Mouse (Mus musculus) gastrocnemius, postnatal 14 days (tissue): ENCODE results near the gene Ttf1. TPM values are rescaled to one million over a fixed set of nuclear protein-coding genes. Genes with fewer than 3 reads are reported as not detected.

Source experiments
- DNase-seq: peaks from one replicate; pipeline ENCODE4 v3.0.0; 2021; ENCODE audit warnings: mixed read lengths
- intact Hi-C: fragments of 180-260 bp; cut with DNase I; formaldehyde crosslinking; loops from one replicate; pipeline ENCODE4 v1.15.1; 2025; ENCODE audit warnings: low total_unique reads
- long read RNA-seq, 2 experiments: library from polyadenylated mRNA; stranded (forward); transcript quantifications; one replicate each; pipeline ENCODE4 v2.0.0; 2021
- total RNA-seq, 2 experiments: library from RNA; stranded (reverse); gene quantifications; 2 replicates each; pipeline ENCODE4 v1.2.3; 2021

Ttf1 gene
- 1 to 10 TPM; 3.2 to 3.5 TPM for total RNA-seq
- long read RNA-seq, experiment 1, partial matches to known transcripts = 0 of 1 reads
- long read RNA-seq, experiment 1, other reads (novel, unspliced or antisense) = 1 of 1 reads
- long read RNA-seq, experiment 2, full-length matches to known transcripts = 1 of 4 reads
- long read RNA-seq, experiment 2, partial matches to known transcripts = 1 of 4 reads
- long read RNA-seq, experiment 2, other reads (novel, unspliced or antisense) = 2 of 4 reads

DNA sequence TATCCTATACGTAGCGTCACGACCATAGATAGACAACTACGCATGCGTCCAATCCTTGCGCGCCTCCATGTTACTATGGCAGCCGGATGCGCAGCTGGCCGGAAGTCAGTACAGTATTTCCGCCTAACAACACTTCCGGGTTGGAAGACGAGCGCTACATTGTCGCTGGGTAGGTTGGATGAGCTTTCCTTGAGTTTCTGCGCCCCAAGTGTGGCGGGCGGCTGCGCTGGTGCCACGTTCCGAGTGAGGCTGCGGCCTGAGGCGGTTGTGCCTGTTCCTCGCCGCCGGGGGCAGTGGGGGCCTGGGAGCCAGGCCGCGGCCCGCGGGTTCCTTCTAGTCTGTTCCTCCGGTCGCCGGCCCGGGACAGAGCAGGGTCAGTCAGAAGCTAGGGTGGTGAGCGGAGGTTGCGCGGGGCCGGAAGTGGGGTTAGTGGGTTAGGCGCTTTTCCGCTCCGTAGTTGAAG lies at the start of gene Ttf1:
Gene Ttf1, plus strand, starts transcription at position 128 of the 463 bp plus-strand sequence.
- peak; percentile 88 for DNase-seq
- intact Hi-C loops = no loop called here

DNA sequence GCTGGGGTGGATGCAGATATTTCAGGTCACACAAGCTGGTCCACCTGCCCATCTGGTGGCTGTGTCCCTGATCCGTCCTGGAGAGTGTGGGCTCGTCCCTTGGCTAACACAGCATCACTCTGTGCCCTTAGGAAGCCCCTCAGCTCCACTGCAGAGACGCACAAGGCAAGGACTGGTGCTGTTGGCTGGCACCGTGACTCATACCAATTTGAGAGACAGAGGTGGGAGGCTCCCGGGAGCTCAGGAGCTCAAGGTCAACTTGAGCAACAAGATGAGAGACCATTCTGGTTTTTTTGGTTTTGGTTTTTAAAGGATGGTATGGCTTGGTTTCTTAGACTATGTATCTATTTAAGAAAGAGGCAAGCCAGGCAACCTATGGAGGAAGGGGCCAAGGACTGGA lies 47.5 kb upstream of the Ttf1 start:
- intact Hi-C loops = no loop called here
- no peak for DNase-seq

DNA sequence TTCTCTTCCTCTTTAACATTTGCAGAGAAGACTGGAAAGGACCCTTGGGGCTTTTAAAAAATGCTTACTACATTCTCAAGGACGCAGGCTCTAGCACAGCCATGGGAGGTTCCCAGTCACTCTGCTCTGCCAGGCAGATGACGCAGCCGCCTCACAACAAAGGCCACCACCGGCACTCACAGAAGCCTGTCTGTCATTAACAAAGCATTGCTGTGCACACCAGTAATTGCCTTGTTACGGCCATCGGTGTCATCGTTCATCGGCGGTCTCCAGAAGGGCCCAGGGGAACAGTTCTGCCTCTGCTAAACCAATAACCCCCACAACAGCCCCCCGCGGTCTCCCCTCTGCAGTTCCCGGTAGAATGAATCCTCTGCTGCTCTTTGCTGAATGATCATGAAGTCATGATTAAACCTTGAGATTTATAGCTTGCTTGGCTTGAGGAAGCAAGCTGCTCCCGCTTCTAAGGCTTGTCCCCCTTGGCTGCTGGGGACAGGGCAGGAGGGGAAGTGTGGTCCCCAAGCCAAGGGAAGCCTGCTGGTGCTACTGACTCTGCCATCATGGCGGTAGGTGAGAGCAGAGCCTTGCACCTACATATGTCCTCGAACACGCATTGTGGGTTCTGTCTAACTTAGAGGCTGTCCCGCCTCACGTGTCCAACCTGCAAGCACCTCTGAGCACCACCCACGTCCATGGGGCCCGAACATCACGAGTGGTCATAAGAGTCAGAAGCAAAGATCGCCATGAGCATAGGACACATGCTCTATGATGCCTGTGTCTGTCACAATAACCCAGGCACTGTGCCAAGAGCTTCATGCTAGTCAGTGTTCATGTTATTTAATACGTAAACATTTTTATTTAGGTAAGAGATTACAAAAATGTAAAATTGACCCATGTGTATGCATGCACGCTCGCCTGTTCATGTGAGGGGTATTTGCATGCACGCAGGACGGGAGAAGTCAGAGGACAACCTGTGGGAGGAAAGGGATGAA lies 43.2 kb upstream of the Ttf1 start:
- intact Hi-C loops = no loop called here
- DNase-seq = no peak

DNA sequence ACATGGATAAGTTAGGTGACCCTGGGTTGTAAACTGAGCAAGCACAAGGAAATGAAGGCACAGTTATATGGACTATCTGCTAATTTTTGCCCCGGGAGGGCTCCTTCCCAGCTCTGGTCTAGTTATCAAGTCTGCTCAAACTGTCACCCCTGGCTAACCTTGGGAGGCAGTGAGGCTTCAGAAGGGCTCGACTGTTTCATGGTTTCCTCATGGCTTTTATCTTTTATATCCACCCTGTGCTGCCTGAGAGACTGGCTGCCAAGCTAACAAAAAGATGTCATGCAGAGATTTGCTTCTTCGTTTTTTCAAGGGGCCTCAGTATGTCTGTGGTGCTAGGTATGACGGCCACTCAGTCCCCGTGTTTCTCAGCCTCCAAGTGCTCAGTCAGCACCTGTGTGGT lies 41.4 kb upstream of the Ttf1 start:
- DNase-seq = no peak
- intact Hi-C loops = no loop called here

DNA sequence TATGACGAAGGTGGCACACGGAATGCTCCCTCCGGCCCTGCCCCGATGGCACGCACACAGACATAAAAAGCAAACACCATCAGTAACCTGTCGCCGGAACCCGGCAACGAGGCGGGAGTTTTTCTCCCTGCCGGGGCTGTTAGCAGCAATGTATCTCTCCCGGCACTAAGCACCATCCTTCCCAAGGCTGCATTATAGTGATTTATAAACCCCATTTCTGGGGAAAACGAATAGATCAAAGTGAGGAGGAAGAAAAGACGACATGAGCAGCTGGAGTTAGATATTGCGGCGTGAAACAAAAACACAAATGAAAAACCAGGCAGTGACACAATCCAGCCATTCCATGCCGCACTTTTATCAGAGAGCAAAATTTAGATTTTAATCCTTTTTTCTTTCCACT lies 39.0 kb upstream of the Ttf1 start:
- intact Hi-C loops = no loop called here

DNA sequence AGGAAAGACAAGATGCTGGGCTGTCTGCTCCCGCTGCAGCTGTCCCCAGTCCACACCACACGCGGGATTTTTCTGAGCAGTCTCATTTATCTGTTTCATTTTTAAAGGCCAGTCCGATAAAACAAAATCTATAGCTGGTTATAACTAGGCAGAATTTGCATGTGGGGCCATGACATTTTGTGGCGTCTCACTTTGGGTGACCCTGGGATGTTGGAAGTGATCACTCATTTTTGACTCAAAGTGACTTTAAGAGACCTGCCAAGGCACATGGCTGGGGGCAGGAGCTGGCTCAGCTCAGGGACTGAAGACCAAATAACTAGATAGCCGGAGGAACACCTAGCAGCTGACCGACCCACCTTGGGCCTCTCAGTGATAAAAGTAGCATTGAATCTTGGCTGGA lies 37.1 kb upstream of the Ttf1 start:
- intact Hi-C loops = no loop called here
- no peak for DNase-seq

More for the DNA sequence above, 39.0 kb upstream of the Ttf1 start:
- DNase-seq = no peak

DNA sequence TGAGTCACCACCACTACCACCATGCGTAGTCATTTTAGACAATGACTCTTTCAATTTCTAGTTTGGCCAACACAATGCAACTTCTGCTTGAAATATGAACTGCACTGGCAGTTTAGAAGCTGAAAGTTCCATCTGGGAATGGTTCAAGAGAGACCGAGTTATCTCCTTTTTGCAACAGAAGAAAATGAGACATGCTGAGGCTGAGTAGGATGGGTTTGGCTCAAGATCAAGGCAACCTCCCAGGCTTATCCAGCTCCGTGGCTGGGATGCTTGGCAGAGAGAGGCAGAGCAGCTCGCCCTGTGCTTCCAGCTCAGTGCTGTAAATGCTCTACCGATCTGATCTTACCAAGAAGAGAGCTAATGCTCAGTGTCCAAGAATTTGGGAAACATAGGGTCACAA lies 34.8 kb upstream of the Ttf1 start:
- intact Hi-C loops = no loop called here
- DNase-seq = no peak

DNA sequence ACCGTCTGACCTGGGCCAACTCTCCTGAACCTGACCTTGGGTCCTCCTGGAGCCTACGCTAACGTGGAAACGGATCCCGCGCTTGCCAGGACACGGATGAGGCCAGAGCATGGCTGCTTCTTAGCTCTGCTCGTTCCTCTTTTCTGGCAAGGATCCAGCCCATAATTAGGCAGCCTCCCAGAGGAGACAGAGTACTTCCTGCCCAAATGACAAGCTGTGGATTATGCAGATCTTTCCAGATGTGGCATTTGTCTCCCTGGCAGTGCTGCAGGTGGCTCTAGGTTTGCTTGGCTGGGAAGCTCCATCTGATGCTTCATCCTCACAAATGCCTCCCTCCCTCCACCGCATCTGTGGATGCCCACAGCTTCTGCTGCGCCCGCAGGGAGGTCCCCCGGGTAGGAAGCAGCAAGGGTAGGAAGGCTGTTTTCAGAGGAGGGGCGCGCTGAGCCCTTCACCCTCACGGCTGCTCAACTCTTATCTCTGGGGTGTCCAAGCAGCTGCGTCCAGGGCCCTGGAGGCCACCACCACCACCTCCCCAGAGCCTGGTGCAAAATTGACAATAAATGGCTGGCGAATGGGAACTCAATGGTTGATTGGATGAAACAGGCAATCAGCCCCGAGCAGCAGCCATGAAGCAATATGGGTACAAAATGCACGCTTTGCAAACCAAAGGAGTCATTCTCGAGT lies 29.9 kb upstream of the Ttf1 start:
- intact Hi-C loops = no loop called here
- no peak for DNase-seq

DNA sequence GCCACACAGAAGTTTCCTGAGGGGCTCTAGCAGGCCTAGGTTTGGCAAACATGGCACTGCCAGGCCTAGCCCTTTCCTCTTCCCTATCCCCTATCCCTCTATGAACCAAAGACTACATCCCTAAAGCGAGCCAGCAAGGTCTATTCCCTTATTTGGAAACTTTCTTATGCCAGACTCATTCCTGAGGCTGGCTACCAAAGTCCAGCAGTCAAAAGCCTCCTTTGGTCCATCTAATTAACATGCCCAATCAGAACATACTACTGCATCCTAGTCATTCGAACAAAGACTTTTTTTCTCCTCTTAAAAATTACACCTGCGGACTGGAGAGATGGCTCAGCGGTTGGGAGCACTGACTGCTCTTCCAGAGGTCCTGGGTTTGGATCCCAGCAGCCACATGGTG lies 28.1 kb upstream of the Ttf1 start:
- no peak for DNase-seq
- intact Hi-C loops = no loop called here

DNA sequence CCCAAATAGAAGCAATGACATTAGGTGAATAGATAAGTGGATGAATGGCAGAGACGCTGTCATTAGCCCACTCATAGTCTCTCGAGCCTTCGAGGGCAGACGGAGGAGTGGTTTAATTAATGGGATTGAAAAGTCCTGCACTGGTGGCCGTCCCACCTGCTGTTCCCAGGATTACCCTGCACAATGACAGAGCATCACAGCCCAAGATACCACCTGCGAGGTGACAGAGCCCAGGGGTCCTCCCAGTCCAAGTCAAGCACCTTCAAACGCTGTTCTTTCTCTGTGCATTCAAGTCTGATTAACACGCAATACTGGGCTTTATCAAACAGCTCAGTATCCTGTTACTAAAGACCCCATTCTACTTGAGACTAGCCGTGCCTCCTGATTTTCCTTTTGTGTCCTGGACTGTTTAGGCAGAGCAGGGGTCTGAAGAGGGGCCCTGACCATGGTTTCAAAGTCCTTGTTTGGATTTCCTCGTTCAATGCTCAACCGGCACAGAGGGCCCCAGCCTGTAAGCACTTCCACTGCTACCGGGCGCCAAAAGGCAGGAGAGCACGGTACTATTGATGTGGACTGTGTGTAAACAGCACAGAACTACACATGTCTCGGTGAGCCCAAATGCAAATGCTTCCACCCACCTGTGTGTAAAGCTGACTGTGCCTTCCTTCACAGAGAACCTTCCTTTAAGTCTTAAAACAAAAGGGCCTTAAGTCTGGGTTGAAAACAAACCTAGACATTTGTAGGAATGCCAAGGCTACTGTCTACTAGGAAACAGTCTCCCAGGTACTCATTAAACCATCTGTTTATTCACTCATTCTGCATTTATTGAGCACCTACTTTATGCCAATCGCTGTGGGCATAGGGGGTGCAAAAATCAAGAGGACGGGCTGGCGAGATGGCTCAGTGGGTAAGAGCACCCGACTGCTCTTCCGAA lies 25.3 kb upstream of the Ttf1 start:
- no peak for DNase-seq
- intact Hi-C loops = no loop called here

DNA sequence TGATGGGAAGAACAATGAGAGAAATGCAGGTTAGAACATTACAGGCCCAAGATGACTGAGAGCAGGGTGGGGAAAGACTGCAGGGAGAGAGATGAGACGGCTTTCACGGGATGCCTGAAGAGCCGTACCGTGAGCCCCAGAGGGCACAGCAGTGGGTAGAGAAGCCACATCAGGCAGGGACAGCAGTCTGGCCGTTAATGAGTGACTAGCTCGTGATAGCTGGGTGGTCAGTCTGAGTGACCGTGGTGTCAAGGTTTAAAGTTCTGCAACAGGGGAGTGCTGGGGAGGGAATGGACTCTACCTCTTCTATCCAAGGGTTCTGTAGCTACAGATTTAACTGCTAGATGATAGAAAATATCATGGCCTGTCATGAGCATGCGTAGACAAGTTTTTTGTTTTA lies 24.4 kb upstream of the Ttf1 start:
- intact Hi-C loops = no loop called here
- no peak for DNase-seq

DNA sequence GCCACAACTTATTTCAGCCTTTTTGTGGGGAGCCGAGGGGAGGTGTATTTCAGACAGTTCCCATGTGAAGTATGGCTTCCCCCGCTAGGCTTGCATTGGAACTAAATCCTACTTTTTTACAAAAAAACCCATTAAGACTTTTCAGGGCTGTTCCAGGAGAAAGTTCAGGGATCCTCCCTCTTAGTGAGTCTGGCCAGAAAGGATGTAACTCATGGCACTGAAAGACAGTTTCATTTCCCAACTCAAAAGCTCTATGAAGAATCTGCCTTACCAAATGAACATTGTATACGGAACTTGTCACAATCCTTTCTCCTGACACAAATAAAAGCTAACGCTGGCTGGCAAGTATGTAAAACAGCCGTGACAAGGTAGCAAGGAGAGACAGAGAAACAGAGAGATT lies 20.3 kb upstream of the Ttf1 start:
- intact Hi-C loops = no loop called here
- no peak for DNase-seq

DNA sequence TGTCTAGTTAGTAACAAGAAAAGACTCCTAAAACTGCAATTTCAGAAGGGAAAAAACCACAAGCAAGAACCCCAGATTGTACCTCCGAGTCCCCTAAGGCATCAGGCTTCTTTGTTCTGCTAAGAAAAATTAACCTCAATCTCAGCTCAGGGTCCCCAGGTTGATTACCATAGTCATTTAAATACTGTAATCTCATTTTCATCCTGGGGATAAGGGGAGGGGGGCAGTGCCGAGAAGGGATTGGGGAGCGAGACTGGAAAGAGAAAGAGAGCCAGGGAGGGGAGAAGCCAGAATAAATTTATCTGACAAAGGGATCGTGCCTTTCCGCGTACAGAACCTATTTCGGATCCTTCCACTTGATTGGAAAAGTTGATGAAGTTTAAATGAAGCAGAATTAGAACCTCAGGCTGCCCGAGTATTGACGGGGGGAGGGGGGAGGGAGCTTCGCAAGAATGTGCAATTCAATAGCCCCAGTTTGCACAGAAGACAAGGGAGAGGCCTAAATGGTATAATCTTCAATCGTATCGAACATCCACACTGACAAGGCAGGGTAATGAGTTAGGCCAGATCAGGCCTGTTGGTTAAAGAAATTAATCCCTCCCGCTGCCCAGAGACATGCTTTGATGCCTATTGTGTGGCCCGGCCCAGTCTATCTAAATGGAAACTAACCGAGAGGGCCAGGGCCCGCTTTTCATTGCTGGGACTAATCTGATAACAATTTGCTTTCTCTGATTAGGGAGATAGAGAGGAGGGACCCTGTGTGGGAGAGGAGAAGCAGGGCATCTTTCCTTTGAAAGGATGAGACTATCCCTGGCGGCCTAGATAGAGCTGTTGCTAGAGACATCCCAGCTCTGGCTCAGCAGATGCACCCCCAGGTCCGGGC lies 19.2 kb upstream of the Ttf1 start:
- intact Hi-C loops = no loop called here
- no peak for DNase-seq

DNA sequence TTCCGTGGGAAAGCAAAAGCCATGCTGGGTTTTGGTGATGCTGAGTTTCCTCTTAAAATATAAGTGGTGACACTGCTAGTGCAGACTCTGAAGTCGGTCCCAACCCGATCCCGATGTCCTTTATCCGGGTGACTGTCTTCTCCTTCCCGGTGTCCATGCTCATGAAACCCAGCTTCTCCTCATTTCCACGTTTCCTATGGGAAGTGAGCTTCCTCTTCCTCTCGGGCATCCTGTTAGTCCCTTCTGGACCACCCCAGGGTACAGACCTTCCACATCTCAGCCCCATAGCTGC lies 18.6 kb upstream of the Ttf1 start:
- intact Hi-C loops = no loop called here
- no peak for DNase-seq

DNA sequence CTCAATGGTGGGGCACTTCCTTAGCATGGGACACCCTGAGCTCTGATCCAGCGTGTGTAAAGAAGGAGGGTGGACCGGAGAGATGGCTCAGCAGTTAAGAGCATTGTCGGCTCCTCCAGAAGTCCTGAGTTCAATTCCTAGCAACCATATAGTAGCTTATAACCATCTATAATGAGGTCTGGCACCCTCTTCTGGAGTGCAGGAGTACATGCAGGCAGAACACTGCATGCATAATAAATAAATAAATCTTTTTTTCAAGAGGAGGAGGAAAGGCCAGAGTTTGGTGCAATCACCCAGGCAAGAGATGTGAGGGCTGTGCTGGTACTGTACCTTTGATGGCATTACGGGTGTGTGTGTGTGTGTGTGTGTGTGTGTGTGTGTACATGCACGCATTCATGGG lies 17.9 kb upstream of the Ttf1 start:
- no peak for DNase-seq
- intact Hi-C loops = no loop called here

DNA sequence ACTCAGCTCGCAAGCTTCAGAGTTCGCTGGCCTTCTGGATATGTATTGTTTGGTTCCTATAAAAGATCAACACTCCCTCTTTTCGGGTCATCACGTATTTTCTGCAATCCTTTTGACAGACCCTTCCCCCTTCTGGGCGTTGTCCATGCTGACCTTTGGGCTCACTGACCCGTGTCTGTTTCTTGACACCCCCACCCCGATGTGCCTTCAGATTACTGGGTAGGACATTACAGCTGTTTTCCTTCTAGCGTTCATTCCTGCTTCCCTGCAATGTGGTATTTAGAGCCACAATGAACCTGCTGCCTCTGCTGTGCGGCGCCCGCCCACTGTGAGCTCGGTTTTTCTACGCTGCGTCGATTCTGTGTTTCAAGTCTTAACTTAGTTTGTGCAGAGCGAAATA lies 13.9 kb upstream of the Ttf1 start:
- DNase-seq = no peak
- intact Hi-C loops = no loop called here

DNA sequence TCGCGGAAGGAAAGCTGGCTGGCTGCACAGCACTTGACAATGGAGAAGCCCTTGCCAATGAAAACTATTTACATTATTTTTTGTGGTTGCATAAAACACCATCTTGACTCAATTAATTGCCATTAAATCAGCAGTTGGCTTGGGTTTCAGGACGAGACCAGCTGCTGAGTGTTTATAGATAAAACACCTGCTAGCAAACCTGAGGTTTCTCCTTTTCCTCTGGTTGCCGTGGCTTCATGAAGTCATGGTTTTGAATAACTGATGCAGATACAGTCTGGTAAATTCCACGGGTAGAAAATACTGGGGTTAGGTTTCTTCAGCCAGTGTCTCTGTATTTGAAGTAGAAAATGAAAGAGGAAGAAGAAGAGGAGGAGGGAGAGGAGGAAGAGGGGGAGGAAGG lies 8.1 kb upstream of the Ttf1 start:
- DNase-seq = no peak
- intact Hi-C loops = loop anchor here (5.0 kb wide), 2 partner anchors 130 to 300 kb away; no protein-coding TSS in a partner anchor

DNA sequence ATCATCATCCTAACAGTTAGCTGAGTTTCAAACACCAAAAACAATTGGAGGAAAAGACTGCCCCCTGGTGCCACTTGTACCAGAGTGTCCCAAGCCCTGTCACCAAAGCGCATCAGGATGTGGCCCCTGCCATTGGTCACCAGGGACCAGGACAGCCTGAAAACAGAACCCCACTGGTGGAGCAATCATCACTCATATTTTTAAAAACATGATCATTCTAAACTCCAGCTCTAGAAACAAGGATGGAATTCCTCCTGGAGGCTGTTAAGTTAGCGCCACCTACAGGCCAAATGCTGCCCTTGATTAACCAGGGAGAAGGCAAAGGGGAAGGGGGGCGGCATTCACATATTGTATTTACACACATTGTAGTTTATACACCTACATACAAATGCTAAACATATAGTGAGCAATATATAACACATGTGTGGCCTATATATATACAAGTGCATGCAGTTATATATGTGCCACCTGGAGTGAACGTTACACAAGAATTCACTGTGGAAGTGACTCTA lies 7.1 kb upstream of the Ttf1 start:
- intact Hi-C loops = loop anchor here (5.0 kb wide), 2 partner anchors 131 to 301 kb away; no protein-coding TSS in a partner anchor

More for the DNA sequence above, 7.1 kb upstream of the Ttf1 start:
- peak; percentile 52 for DNase-seq
